Mouse (Mus musculus): ENCODE measurements at regions not wholly inside any gene's neighbourhood (a gene's known extent, or its start where the extent isn't known, plus 50 kb on each side); places are given as distances from the start of the nearest gene placed in this dataset.
"Not testable (repeated sequence)": the region's sequence is repeated elsewhere in the genome, so short reads cannot be mapped to it uniquely, and the experiment has no call there.

DNA sequence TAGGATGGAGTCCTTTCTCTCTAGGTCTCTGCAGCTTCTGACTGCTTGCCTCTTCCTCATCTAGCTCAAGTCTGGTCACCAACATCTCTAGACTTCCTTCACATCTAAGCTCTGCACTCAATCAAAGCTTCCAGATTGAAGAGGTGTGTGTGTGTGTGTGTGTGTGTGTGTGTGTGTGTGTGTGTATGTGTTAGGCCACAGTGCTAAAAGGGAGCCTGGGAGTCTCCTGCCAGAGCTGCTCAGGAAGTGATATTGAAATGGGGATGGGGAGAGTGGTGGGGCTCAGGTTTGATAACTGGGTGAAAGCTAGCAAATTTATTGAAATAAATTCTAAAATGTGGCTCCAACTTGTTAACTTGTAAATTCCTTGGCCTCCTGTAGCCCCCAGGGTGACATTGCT lies 73.3 kb downstream of the Gm31371 start:
- TF ChIP-seq CTCF (IDR thresholded peaks at IDR 0.05; ENCODE audit: low read depth, low read length); POLR2A (IDR thresholded peaks at IDR 0.05; ENCODE audit: extremely low read depth, insufficient read depth, low read length): not testable (repeated sequence)

Measured in liver, adult 2 months (tissue).